Mouse (Mus musculus) heart, embryonic 16.5 days (tissue): Measurements from ENCODE around the gene Olfr640. TPM values are rescaled to one million over a fixed set of nuclear protein-coding genes. Genes with fewer than 3 reads are reported as not detected.

Source experiments
- ATAC-seq: fragments of 200-750 bp; cut with Nextera tagmentation; replicated peaks from 2 replicates; pipeline ENCODE4 v1.8.0; 2017; ENCODE audit warnings: moderate number of reproducible peaks; ENCODE audit not compliant: insufficient read depth, low FRiP score; ENCODE audit errors: extremely low read depth
- H3K27ac ChIP-seq: fragments of 300-500 bp; sonication (generic); 2 replicates; pipeline ENCODE4 v1.5.1; 2014; ENCODE audit warnings: mild to moderate bottlenecking, low read length, control low read depth, moderate library complexity
- H3K27me3 ChIP-seq: fragments of 300-500 bp; sonication (generic); 2 replicates; pipeline ENCODE4 v1.6.1; 2014; ENCODE audit warnings: low read length, mixed read lengths; ENCODE audit not compliant: control insufficient read depth, insufficient read depth
- H3K36me3 ChIP-seq: fragments of 300-500 bp; sonication (generic); 2 replicates; pipeline ENCODE4 v1.6.1; 2014; ENCODE audit not compliant: control insufficient read depth, insufficient read depth
- H3K4me1 ChIP-seq: fragments of 300-500 bp; sonication (generic); 2 replicates; pipeline ENCODE4 v1.6.1; 2014; ENCODE audit warnings: low read length, mixed read lengths; ENCODE audit not compliant: control insufficient read depth, insufficient read depth
- H3K4me2 ChIP-seq: fragments of 300-500 bp; sonication (generic); 2 replicates; pipeline ENCODE4 v1.6.1; 2014; ENCODE audit warnings: low read depth, mild to moderate bottlenecking, control low read depth, low read length
- H3K4me3 ChIP-seq: fragments of 300-500 bp; sonication (generic); 2 replicates; pipeline ENCODE4 v1.5.1; 2014; ENCODE audit warnings: mild to moderate bottlenecking, control low read depth, low read length
- H3K9ac ChIP-seq: fragments of 300-500 bp; sonication (generic); 2 replicates; pipeline ENCODE4 v1.6.1; 2014; ENCODE audit warnings: low read length, control low read depth
- H3K9me3 ChIP-seq: fragments of 300-500 bp; sonication (generic); replicated peaks from 2 replicates; pipeline ENCODE4 v1.6.1; 2016; ENCODE audit warnings: low read length; ENCODE audit not compliant: control insufficient read depth
- WGBS: fragments of 180-500 bp; shearing (Covaris S2); extraction: QIAGEN DNeasy Blood & Tissue Kit; methylation state at CpG from one replicate; pipeline ENCODE4 v1.1.7; 2014; 5-methylcytosine and 5-hydroxymethylcytosine counted together
- polyA plus RNA-seq: library from polyadenylated mRNA; unstranded; fragments of >200 nt; fragmentation: Nextera tagmentation; extraction: Ambion mirVana; gene quantifications from 2 replicates; pipeline ENCODE4 v1.2.1, GENCODE M21; 2015

The Olfr640 gene
- not detected in 2 replicates for polyA plus RNA-seq

GRCm38 (mm10) chr7:104025473-104025872, at the start of gene Olfr640:
TSS of gene Olfr640 (minus strand) at chr7:104025573.
- no peaks in the 10 kb centered on the region for H3K4me1 ChIP-seq
- H3K9me3 ChIP-seq, result no peaks in the 10 kb centered on the region
- no peak within 1 kb of the TSS for H3K4me3 ChIP-seq
- no peak for ATAC-seq
- no peak within 1 kb of the TSS for H3K9ac ChIP-seq
- no peak within 1 kb of the TSS for H3K27ac ChIP-seq
- H3K4me2 ChIP-seq, result no peak within 1 kb of the TSS
- no peaks in the 10 kb centered on the region for H3K27me3 ChIP-seq
- H3K36me3 ChIP-seq, result no peaks in the 10 kb centered on the region
- 69% methylated on average over 6 of the region's 6 CpGs for WGBS

GRCm38 (mm10) chr7:104071769-104072168, 46.4 kb upstream of the Olfr640 start, which contains the start of gene Olfr644:
TSS of gene Olfr644 (minus strand) at chr7:104071869.
- no peak within 1 kb of the TSS for H3K4me3 ChIP-seq
- no peak within 1 kb of the TSS for H3K4me2 ChIP-seq
- 0 out of 2 replicates have a peak, but pooled peaks cover 3% of the 10 kb centered on the region for H3K9me3 ChIP-seq
- no peaks in the 10 kb centered on the region for H3K27me3 ChIP-seq
- no peaks in the 10 kb centered on the region for H3K4me1 ChIP-seq
- ATAC-seq, result no peak
- no peaks in the 10 kb centered on the region for H3K36me3 ChIP-seq
- 65% methylated on average over 2 of the region's 2 CpGs for WGBS
- H3K27ac ChIP-seq, result no peak within 1 kb of the TSS
- H3K9ac ChIP-seq, result no peak within 1 kb of the TSS

GRCm38 (mm10) chr7:104061345-104061744, 36.0 kb upstream of the Olfr640 start, which contains the start of gene 4930516K23Rik:
TSS of gene 4930516K23Rik (minus strand) at chr7:104061445.
- Histone ChIP-seq H3K4me3 (no peak within 1 kb of the TSS), H3K9me3 (no peaks in the 10 kb centered on the region), H3K27ac (no peak within 1 kb of the TSS), H3K4me1 (no peaks in the 10 kb centered on the region), H3K27me3 (no peaks in the 10 kb centered on the region), H3K4me2 (no peak within 1 kb of the TSS), H3K36me3 (no peaks in the 10 kb centered on the region), H3K9ac (no peak within 1 kb of the TSS)
- ATAC-seq, result no peak
- 54% methylated on average over 2 of the region's 2 CpGs for WGBS

GRCm38 (mm10) chr7:104059215-104059614, 33.8 kb upstream of the Olfr640 start:
- Histone ChIP-seq H3K9me3 (no peaks in the 10 kb centered on the region), H3K27ac (no peak overlapping the region), H3K36me3 (no peaks in the 10 kb centered on the region), H3K4me1 (no peaks in the 10 kb centered on the region), H3K4me3 (no peak overlapping the region), H3K9ac (no peak overlapping the region), H3K27me3 (no peaks in the 10 kb centered on the region), H3K4me2 (no peak overlapping the region)
- no peak for ATAC-seq
- 79% methylated on average over 1 of the region's 1 CpGs for WGBS

- 68% methylated on average over 1 of the region's 1 CpGs for WGBS
- ATAC-seq, result no peak
- H3K4me1 ChIP-seq, result no peaks in the 10 kb centered on the region
These were observed 27.2 kb upstream of the Olfr640 start, which contains the start of gene Olfr642 for GRCm38 (mm10) chr7:104052566-104052965. TSS of gene Olfr642 (minus strand) at chr7:104052666.

GRCm38 (mm10) chr7:104050745-104051144, 25.4 kb upstream of the Olfr640 start:
- Histone ChIP-seq H3K36me3 (no peaks in the 10 kb centered on the region), H3K27ac (no peak overlapping the region), H3K9me3 (no peaks in the 10 kb centered on the region), H3K9ac (no peak overlapping the region), H3K4me2 (no peak overlapping the region), H3K27me3 (no peaks in the 10 kb centered on the region), H3K4me1 (no peaks in the 10 kb centered on the region), H3K4me3 (no peak overlapping the region)
- ATAC-seq, result no peak
- 78% methylated on average over 4 of the region's 4 CpGs for WGBS

More at GRCm38 (mm10) chr7:104052566-104052965, 27.2 kb upstream of the Olfr640 start, which contains the start of gene Olfr642:
- Histone ChIP-seq H3K4me3 (no peak within 1 kb of the TSS), H3K27ac (no peak within 1 kb of the TSS), H3K36me3 (no peaks in the 10 kb centered on the region), H3K9me3 (no peaks in the 10 kb centered on the region), H3K9ac (no peak within 1 kb of the TSS), H3K4me2 (no peak within 1 kb of the TSS), H3K27me3 (no peaks in the 10 kb centered on the region)

GRCm38 (mm10) chr7:104035145-104035544, 9.8 kb upstream of the Olfr640 start, which contains the start of gene Olfr641:
TSS of gene Olfr641 (plus strand) at chr7:104035445.
- Histone ChIP-seq H3K4me3 (no peak within 1 kb of the TSS), H3K27me3 (no peaks in the 10 kb centered on the region), H3K27ac (no peak within 1 kb of the TSS), H3K9me3 (no peaks in the 10 kb centered on the region), H3K4me1 (no peaks in the 10 kb centered on the region), H3K36me3 (no peaks in the 10 kb centered on the region), H3K4me2 (no peak within 1 kb of the TSS), H3K9ac (no peak within 1 kb of the TSS)
- ATAC-seq, result no peak
- 55% methylated on average over 1 of the region's 1 CpGs for WGBS

- no peaks in the 10 kb centered on the region for H3K4me1 ChIP-seq
- no peaks in the 10 kb centered on the region for H3K27me3 ChIP-seq
- no peak overlapping the region for H3K27ac ChIP-seq
- ATAC-seq, result no peak
- H3K9me3 ChIP-seq, result no peaks in the 10 kb centered on the region
- no peaks in the 10 kb centered on the region for H3K36me3 ChIP-seq
- H3K9ac ChIP-seq, result no peak overlapping the region
- no peak overlapping the region for H3K4me3 ChIP-seq
- no peak overlapping the region for H3K4me2 ChIP-seq
- 67% methylated on average over 3 of the region's 3 CpGs for WGBS
These were observed 1.6 kb upstream of the Olfr640 start for GRCm38 (mm10) chr7:104026978-104027377.

GRCm38 (mm10) chr7:104021651-104022050, 3.7 kb downstream of the Olfr640 start:
- Histone ChIP-seq H3K36me3 (no peaks in the 10 kb centered on the region), H3K27me3 (no peaks in the 10 kb centered on the region), H3K27ac (no peak overlapping the region), H3K4me3 (no peak overlapping the region), H3K9ac (no peak overlapping the region), H3K9me3 (no peaks in the 10 kb centered on the region), H3K4me1 (no peaks in the 10 kb centered on the region), H3K4me2 (no peak overlapping the region)
- ATAC-seq, result no peak
- 86% methylated on average over 6 of the region's 6 CpGs for WGBS
